Mouse (Mus musculus) adrenal gland, postnatal 10 days (tissue): ENCODE results near the gene Trpm7. TPM values are rescaled to one million over a fixed set of nuclear protein-coding genes. Genes with fewer than 3 reads are reported as not detected.
A peak's percentile ranks its signal among the peaks of the same experiment; 100 is the strongest.
"Not testable (repeated sequence)": the region's sequence is repeated elsewhere in the genome, so short reads cannot be mapped to it uniquely, and the experiment has no call there.

Source experiments
- DNase-seq: peaks from one replicate; pipeline ENCODE4 v3.0.0; 2021; ENCODE audit warnings: mixed read lengths
- long read RNA-seq, 2 experiments: library from polyadenylated mRNA; stranded (forward); transcript quantifications; one replicate each; pipeline ENCODE4 v2.0.0; 2021
- total RNA-seq, 2 experiments: library from RNA; stranded (reverse); gene quantifications; 2 replicates each; pipeline ENCODE4 v1.2.3; 2021

The Trpm7 gene
- 10 to 100 TPM; 42.2 to 56.3 TPM for total RNA-seq
- long read RNA-seq, experiment 1, partial matches to known transcripts: 7 of 15 reads
- long read RNA-seq, experiment 1, other reads (novel, unspliced or antisense): 7 of 15 reads
- long read RNA-seq, experiment 2, full-length matches to known transcripts: 2 of 3 reads
- long read RNA-seq, experiment 2, partial matches to known transcripts: 1 of 3 reads
- long read RNA-seq, experiment 2, other reads (novel, unspliced or antisense): 0 of 3 reads

DNA sequence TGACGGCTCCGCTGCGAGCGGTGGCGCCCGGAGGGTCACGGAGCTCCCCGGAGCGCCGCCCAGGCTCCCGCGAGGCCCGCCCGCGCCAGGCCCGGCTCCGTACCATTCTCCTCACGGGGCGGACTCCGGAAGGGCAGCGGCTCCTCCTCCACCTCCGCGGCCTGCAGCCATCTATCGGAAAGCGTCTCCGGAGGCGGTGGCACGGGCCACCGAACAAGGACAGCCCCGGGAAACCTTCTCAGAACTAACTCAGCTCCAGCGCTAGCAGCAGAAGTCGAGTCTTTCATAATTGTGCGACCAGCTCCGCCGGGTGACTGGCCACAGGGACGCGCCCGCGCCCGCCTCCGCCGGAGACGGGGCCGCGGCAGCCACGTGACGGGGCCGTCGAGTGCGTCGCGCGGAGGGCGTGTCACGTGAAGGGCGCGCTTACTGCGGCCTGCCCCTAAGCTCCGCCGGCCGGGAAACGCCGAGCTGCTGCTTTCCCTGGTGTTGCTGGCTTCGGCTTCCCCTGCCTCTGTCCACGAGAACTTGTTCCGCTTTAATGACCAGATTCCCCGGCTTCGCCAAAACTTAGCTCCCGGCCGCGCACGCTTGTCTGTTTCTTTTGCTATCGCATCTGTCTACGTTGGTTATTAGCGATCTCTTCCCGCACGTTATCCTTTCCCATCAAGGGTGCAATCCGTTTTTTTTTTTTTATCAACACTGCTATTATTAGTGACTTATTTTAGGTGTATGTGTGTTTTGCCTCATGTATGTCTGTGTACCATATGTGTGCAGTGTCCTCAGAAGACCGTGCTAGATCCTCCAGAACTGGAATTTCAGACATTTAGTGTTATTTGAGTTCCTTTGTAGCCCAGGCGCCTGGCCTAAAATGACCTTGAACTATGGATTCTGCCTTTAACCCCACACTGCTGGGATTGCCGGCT lies at the start of gene Trpm7:
TSS of gene Trpm7 (minus strand) at position 360 of the 926 bp plus-strand sequence.
- peak; percentile 95 for DNase-seq

DNA sequence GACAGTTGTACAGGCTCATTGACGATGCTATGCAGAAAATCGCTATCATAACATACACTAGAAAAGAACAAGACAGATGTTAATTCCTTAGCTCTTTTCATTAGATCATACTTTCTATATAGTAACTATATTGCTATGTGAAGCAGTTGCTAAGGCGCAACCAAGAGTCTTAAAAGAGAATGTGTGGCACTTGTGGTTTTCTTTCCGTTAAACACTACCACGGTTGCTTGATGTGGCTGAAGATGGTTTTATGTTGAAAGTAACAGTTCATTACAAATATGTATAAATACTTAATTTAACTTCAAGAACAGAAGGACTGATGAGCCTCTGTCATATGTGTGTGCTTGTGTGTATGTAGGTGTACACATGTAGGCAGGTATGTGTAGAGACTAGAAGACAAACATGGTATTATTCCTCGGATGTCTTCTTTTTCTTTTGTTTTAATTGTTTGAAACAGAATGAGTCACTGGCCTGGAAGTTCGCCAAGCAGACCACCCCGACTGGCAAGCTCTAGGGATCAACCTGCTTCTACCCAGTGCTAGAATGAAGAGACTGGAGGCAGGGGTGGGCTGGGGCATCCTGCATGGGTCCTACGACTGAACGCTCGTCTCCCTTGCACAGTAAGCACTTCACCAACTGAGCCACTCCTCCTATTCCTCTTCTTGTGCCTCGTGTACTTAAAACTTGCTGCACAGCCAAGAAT lies 44.5 kb upstream of the Trpm7 start:
- no peak for DNase-seq

DNA sequence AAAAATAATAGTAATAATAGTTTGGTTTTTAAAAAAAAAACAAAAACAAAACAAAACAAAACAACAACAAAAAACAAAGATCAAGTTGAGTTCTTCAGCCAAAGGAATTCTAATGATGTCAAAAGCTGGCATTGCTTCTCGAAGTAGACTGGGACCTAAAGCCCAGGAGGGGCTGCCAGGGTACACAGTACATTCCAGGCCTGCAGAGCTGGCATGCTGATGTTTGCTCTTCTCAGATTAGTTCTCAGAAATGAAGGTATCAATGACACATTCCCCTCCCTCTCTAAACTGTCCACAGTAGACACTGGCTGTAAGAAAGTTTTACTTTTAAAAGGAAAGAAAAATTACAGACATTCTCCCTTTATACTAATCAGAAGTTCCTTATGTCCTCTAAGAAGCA lies 40.2 kb upstream of the Trpm7 start:
- DNase-seq: no peak

DNA sequence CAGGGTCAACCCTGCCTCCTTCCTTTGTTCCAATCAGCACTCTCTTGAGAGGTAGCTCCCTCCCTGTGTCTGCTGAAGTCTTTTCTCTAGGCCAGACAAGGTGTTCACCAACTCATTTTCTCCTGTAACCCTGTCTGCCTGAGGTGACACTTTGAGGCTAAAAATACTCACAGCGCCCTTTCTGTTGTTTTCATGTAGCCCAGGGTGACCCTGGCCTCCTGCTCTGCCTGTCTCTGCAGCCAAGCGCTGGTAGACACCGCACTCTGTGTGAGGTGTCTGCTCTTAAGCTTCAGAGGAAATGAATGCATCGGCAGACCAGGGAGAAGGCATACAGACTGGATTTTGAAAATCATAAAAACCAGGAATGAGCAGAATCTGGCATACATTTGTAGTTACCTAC lies 38.1 kb upstream of the Trpm7 start:
- DNase-seq: no peak

GRCm38 (mm10) chr2:126904162-126904561 lies 28.1 kb upstream of the Trpm7 start:
- DNase-seq: no peak

DNA sequence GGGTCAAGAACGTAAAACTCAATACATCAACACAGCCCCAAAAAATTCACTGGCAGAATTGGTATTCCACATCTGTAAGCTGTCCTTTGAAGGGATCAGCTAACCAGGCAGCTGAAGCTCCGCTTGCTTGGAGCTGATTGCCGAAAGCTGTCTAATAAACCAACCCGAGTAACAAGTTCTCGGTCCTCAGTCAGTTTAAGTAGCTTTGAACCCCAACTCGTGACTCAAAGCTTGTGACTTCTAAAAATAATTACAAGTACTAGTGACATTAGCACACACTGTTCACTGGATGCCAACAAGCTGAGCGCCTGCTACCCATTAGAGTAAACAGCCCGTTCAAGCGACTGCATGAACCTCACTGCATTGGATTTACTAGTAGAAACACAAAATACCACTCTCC lies 21.5 kb upstream of the Trpm7 start:
- DNase-seq: no peak

DNA sequence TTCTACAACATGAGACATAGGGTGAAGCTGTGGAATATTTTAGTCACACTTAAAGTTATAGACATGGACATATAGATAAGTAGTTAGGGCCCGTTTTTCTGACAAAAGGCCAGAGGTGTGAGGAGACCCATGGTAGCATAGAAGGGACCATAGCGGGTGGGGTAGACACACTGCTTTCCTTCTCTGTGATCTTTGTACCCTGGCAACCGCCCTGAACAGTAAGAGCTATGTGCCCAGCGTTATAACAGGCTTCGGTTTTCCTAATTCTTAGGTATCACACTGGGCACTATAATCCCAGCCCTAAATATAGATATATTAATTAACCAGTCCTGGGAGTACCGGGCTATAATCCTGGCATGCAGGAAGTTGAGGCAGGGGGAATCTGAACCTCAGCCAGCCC lies 20.9 kb upstream of the Trpm7 start:
- DNase-seq: no peak

DNA sequence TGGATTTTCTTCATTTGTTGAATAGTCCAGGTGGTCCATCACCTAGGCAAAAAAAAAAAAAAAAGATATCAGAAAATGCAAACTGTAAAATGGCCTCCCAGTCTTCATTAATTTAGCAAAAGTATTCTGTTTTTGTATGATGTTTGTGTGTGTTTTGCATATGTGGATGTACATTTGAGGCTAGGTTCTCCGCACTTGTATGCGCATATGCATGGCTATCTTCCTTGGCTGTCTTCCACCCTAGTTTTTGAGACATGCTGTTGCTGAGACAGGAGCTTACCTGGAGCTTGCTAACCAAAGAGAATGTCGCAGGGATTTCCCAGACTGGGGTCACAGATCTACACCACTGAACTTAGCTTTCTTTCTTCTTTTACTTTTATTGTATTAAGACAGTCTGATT lies 18.2 kb upstream of the Trpm7 start:
- DNase-seq: no peak

DNA sequence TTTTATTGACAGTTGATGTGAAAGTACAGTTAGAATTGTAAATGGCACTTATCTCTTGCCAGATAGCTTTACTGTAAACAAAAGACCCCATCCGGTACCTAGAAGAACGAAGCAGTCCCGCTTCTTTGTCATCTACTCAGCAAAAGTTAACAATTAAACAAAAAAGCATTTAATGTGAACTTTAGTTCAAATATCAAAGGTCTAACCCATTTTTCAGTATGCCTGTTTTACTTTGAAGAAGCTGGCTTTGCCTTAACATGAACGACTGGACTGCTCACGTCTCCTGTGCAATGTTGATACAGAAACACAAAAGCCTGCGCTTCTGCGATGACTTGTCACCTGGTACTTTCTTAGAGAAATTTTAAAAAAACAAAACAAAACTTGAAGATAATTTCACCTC lies 16.3 kb upstream of the Trpm7 start:
- DNase-seq: no peak

- no peak for DNase-seq
Measured at GRCm38 (mm10) chr2:126891743-126892142, 15.7 kb upstream of the Trpm7 start.

GRCm38 (mm10) chr2:126887141-126887540 lies 11.1 kb upstream of the Trpm7 start:
- DNase-seq: no peak

DNA sequence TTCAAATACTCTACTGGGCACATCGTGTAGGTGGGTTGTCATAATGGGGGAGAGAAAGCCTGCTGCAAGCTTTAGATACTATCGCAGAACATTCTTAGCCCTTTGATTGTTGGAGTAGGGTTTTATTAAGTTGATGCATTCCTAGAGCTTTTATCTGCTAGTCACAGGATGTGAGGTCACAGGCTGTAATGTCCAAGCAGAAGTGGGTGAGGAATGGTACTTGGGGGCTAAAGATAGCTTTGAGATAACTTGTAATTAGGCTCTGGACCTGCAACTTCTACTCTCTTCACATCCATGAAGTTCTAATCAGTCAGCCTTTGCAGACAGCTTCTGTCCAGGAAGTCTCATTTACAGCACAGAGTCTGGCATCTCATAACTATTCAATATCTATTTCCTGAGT lies 9.8 kb upstream of the Trpm7 start:
- no peak for DNase-seq

DNA sequence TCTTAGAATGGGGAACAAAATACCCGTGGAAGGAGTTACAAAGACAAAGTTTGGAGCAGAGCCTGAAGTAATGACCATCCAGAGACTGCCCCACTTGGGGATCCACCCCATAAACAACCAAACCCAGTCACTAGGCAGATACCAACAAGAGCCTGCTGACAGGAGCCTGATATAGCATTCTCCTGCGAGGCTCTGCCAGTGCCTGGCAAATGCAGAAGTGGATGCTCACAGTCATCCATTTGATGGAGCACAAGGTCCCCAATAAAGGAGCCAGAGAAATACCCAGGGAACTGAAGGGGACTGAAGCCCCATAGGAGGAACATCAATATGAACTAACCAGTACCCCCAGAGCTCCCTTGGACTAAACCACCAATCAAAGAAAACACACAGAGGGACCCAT lies 6.7 kb upstream of the Trpm7 start:
- not testable (repeated sequence) for DNase-seq

DNA sequence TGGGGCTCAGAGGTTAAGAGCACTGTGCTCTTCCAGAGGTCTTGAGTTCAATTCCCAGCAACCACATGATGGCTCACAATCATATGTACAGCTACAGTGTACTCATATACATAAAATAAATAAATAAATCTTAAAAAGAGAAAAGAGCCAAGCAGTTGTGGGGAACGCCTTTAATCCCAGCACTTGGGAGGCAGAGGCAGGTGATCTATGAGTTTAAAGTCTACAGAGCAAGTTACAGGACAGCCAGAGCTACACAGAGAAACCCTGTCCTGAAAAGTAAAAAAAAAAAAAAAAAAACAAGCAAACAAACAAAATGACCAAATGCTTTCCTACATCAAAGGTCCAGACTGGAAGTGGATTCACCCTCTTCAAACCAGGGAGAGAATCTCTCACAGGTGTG lies 2.0 kb upstream of the Trpm7 start:
- no peak for DNase-seq

- DNase-seq: peak; percentile 60
Measured at GRCm38 (mm10) chr2:126875516-126875835, 554 bp downstream of the Trpm7 start.

DNA sequence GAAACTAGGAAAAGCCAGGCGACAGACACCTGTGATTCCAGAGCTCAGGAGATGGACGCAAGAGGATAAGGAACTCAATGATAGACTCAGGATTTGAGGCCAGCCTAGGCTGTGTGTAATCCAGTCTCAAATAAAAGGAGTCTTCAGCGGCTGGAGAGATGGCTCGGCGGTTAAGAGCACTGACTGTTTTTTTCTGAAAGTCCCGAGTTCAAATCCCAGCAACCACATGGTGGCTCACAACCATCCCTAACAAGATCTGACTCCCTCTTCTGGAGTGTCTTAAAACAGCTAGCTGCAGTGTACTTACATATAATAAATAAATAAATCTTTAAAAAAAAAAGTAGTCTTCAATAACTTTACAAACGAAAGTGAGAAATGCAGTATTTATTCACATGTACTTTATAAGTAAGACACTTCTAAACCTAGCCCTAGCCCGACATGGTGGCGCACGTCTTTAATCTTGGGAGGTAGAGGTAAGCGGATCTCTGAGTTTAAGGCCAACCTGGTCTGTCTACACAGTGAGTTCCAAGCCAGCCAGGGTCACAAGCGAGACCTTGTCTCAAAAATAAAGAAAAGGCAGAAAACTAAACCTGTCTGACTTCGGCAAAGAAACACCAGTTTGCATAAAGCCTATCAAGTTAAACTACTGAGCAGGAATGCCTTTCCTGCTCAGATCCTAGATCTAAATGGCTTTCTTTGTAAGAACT lies 1.1 kb downstream of the Trpm7 start:
- peak; percentile 25 for DNase-seq

- no peak for DNase-seq
Measured at GRCm38 (mm10) chr2:126866301-126866700, 9.7 kb downstream of the Trpm7 start.

GRCm38 (mm10) chr2:126865501-126866199 lies 10.4 kb downstream of the Trpm7 start:
- DNase-seq: peak; percentile 54

DNA sequence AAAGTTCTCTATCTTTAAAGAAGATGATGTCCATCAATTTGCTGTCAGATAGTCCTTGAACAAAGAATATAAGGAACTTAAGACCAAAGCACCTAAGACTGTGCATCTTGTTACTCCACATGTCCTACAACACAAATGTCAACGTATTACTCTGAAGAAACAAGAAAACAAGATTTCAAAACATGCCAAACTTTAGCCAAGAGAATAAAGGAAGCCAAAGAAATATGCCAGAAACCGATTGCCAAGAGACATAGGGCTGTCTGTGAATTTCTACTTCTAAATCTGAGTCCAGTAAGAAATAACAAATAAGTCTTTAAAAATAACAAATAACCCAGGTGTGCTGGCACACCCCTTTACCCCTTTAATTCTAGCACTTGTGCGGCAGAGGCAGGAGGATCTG lies 11.0 kb downstream of the Trpm7 start:
- no peak for DNase-seq

GRCm38 (mm10) chr2:126844751-126845150 lies 31.3 kb downstream of the Trpm7 start:
- no peak for DNase-seq

DNA sequence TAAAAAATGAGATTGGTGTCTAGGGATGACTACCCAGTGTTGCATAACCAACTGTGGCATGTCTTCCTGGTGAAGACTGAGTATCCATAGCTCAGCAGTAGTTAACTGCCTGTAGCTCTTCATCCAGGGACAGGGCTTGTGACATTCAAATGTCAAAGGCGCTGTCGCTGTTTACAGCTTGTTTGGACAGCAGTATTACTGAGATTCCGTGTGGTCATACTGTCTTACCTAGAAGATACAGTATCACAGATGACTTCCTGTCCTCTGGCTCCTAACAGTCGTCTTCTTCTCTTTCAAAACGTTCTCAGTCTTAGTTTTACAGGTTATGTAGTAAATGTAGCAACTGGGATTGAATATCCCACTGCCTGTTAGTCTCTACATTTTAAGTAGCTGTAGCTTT lies 37.2 kb downstream of the Trpm7 start:
- DNase-seq: no peak

DNA sequence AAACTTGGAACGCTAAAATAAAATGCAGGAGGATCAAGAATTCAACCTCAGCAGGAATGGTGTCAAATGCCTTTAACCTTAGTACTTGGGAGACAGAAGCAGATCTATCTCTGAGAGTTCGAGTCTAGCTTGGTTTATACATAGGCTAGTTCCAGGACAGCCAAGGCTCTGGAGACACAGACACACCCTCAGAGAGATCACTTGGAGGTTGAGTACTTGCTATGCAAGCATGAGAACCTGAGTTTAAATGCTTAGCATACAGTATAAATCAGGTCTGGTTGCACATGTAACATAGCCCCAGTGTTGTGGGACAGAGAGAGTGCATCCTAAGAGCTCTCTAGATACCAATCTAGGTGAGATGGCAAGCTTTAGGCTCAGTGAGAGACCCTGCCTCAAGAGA lies 58.6 kb downstream of the Trpm7 start:
- DNase-seq: no peak
